Mouse (Mus musculus) kidney, adult 2 months (tissue): Measurements from ENCODE around the gene Herpud2.

ENCODE experiments used
- CTCF ChIP-seq: fragments of 200-500 bp; conservative IDR thresholded peaks from 2 replicates; pipeline ENCODE4 v1.5.1; 2011; ENCODE audit warnings: low read depth, mild to moderate bottlenecking, control low read depth, low read length, moderate library complexity, mixed read lengths; ENCODE audit not compliant: insufficient read depth, insufficient read length
- POLR2A ChIP-seq: fragments of 200-500 bp; IDR thresholded peaks from one replicate; pipeline ENCODE4 v1.6.1; 2011; ENCODE audit warnings: low read depth, low read length, control low read depth

DNA sequence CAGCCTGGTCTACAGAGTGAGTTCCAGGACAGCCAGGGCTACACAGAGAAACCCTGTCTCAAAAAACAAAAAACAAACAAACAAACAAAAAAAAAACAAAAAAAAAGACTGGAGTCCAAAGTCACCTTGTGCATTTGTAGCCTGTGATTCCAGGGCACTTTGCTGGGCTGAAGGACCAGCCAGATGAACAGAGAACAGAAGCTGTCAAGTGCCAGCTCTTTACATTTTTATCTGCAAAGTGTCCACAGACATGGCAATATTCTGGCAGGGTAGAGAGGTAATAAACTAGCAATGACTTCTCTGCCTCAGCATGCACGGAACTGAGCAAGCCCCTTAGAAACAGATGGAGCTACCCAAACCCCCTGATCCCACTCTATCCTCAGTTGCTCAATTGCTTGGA is 75.1 kb downstream of the Herpud2 start:
- no peak for TF ChIP-seq POLR2A
- no peak for TF ChIP-seq CTCF
